Mouse (Mus musculus): Measurements from ENCODE around the gene Megf8. TPM values are rescaled to one million over a fixed set of nuclear protein-coding genes. Genes with fewer than 3 reads are reported as not detected.

Gene Megf8
- polyA plus RNA-seq, 1 experiment from 2014 or later = 16.4 TPM

- Histone ChIP-seq H3K4me3 (replicated peaks) (no peak overlapping the region), H3K36me3 (peaks cover 54% of the 10 kb centered on the region), H3K27me3 (peaks cover 26% of the 10 kb centered on the region), H3K4me1 (peaks cover 26% of the 10 kb centered on the region), H3K9ac (no peak overlapping the region), H3K27ac (replicated peaks) (no peak overlapping the region), H3K4me2 (replicated peaks) (no peak overlapping the region), H3K9me3 (replicated peaks) (no peaks in the 10 kb centered on the region)
- 94% methylated on average over 17 of the region's 17 CpGs for WGBS
- ATAC-seq (ENCODE audit: insufficient number of reproducible peaks, low FRiP score, low TSS enrichment, low read depth) = no peak
Measured at GRCm38 (mm10) chr7:25363632-25364031, 46.7 kb downstream of the Megf8 start.

GRCm38 (mm10) chr7:25365937-25366625 lies 49.1 kb downstream of the Megf8 start:
- H3K27ac ChIP-seq (replicated peaks) = peak overlapping the region; percentile 11; the same call in 1 of the 2 replicates
- H3K9me3 ChIP-seq (replicated peaks) = no peaks in the 10 kb centered on the region
- no peak for ATAC-seq (ENCODE audit: insufficient number of reproducible peaks, low FRiP score, low TSS enrichment, low read depth)
- no peak overlapping the region for H3K4me3 ChIP-seq (replicated peaks)
- no peak overlapping the region for H3K4me2 ChIP-seq (replicated peaks)
- WGBS = 27% methylated on average over 13 of the region's 13 CpGs
- peaks cover 32% of the 10 kb centered on the region for H3K36me3 ChIP-seq
- peaks cover 42% of the 10 kb centered on the region for H3K27me3 ChIP-seq
- no peak overlapping the region for H3K9ac ChIP-seq
- peaks cover 26% of the 10 kb centered on the region for H3K4me1 ChIP-seq

GRCm38 (mm10) chr7:25367632-25368293 lies 50.8 kb downstream of the Megf8 start:
- Histone ChIP-seq H3K4me1 (peaks cover 26% of the 10 kb centered on the region), H3K4me3 (replicated peaks) (peak overlapping the region; percentile 17; the same call in 1 of the 2 replicates), H3K9ac (no peak overlapping the region), H3K36me3 (peaks cover 17% of the 10 kb centered on the region), H3K9me3 (replicated peaks) (no peaks in the 10 kb centered on the region), H3K27ac (replicated peaks) (no peak overlapping the region), H3K27me3 (peaks cover 42% of the 10 kb centered on the region), H3K4me2 (replicated peaks) (peak overlapping the region; percentile 28; the same call in 1 of the 2 replicates)
- no peak for ATAC-seq (ENCODE audit: insufficient number of reproducible peaks, low FRiP score, low TSS enrichment, low read depth)
- 3% methylated on average over 33 of the region's 33 CpGs for WGBS

GRCm38 (mm10) chr7:25368333-25368732 lies 51.4 kb downstream of the Megf8 start:
- ATAC-seq (ENCODE audit: insufficient number of reproducible peaks, low FRiP score, low TSS enrichment, low read depth) = no peak
- Histone ChIP-seq H3K9me3 (replicated peaks) (no peaks in the 10 kb centered on the region), H3K27ac (replicated peaks) (no peak overlapping the region), H3K27me3 (peaks cover 42% of the 10 kb centered on the region), H3K9ac (no peak overlapping the region), H3K4me1 (peaks cover 26% of the 10 kb centered on the region), H3K4me2 (replicated peaks) (no peak overlapping the region), H3K36me3 (peaks cover 11% of the 10 kb centered on the region), H3K4me3 (replicated peaks) (no peak overlapping the region)
- WGBS = 24% methylated on average over 12 of the region's 12 CpGs

GRCm38 (mm10) chr7:25369058-25369749 lies 52.2 kb downstream of the Megf8 start, which contains the start of gene Cnfn:
TSS of gene Cnfn (minus strand) at chr7:25369724.
- Histone ChIP-seq H3K4me1 (peaks cover 26% of the 10 kb centered on the region), H3K9me3 (replicated peaks) (no peaks in the 10 kb centered on the region), H3K36me3 (peaks cover 2% of the 10 kb centered on the region), H3K4me2 (replicated peaks) (no peak within 1 kb of the TSS), H3K4me3 (replicated peaks) (no peak within 1 kb of the TSS), H3K27me3 (peaks cover 42% of the 10 kb centered on the region), H3K9ac (no peak within 1 kb of the TSS), H3K27ac (replicated peaks) (no peak within 1 kb of the TSS)
- ATAC-seq (ENCODE audit: insufficient number of reproducible peaks, low FRiP score, low TSS enrichment, low read depth) = no peak
- 41% methylated on average over 12 of the region's 12 CpGs for WGBS

GRCm38 (mm10) chr7:25372441-25372840 lies 55.5 kb downstream of the Megf8 start:
- peaks cover 19% of the 10 kb centered on the region for H3K4me1 ChIP-seq
- no peak for ATAC-seq (ENCODE audit: insufficient number of reproducible peaks, low FRiP score, low TSS enrichment, low read depth)
- WGBS = 80% methylated on average over 5 of the region's 5 CpGs
- peaks cover 28% of the 10 kb centered on the region for H3K27me3 ChIP-seq
- H3K4me3 ChIP-seq (replicated peaks) = no peak overlapping the region
- no peaks in the 10 kb centered on the region for H3K36me3 ChIP-seq
- no peak overlapping the region for H3K27ac ChIP-seq (replicated peaks)
- H3K9ac ChIP-seq = no peak overlapping the region
- no peaks in the 10 kb centered on the region for H3K9me3 ChIP-seq (replicated peaks)
- no peak overlapping the region for H3K4me2 ChIP-seq (replicated peaks)

GRCm38 (mm10) chr7:25376556-25376955 lies 59.6 kb downstream of the Megf8 start:
- Histone ChIP-seq H3K4me2 (replicated peaks) (peak overlapping the region; percentile 47), H3K27ac (replicated peaks) (no peak overlapping the region), H3K36me3 (no peaks in the 10 kb centered on the region), H3K4me3 (replicated peaks) (peak overlapping the region; percentile 34), H3K9ac (no peak overlapping the region), H3K9me3 (replicated peaks) (no peaks in the 10 kb centered on the region), H3K27me3 (no peaks in the 10 kb centered on the region), H3K4me1 (peaks cover 24% of the 10 kb centered on the region)
- WGBS = 5% methylated on average over 17 of the region's 17 CpGs
- ATAC-seq (ENCODE audit: insufficient number of reproducible peaks, low FRiP score, low TSS enrichment, low read depth) = 0 out of 2 replicates have a peak, but pooled peaks have one; percentile 30

- Histone ChIP-seq H3K27ac (replicated peaks) (no peak overlapping the region), H3K4me2 (replicated peaks) (peak overlapping the region; percentile 47), H3K4me3 (replicated peaks) (peak overlapping the region; percentile 34), H3K4me1 (peaks cover 24% of the 10 kb centered on the region), H3K9me3 (replicated peaks) (no peaks in the 10 kb centered on the region), H3K27me3 (no peaks in the 10 kb centered on the region), H3K36me3 (0 out of 2 replicates have a peak, but pooled peaks cover 3% of the 10 kb centered on the region), H3K9ac (no peak overlapping the region)
- no peak for ATAC-seq (ENCODE audit: insufficient number of reproducible peaks, low FRiP score, low TSS enrichment, low read depth)
- WGBS = 54% methylated on average over 8 of the region's 8 CpGs
Measured at GRCm38 (mm10) chr7:25377100-25377700, 60.2 kb downstream of the Megf8 start.

GRCm38 (mm10) chr7:25378181-25379100 lies 61.5 kb downstream of the Megf8 start:
- Histone ChIP-seq H3K9ac (no peak overlapping the region), H3K4me3 (replicated peaks) (no peak overlapping the region), H3K4me1 (peaks cover 24% of the 10 kb centered on the region), H3K36me3 (peaks cover 7% of the 10 kb centered on the region; the same call in 1 of the 2 replicates), H3K4me2 (replicated peaks) (no peak overlapping the region), H3K27me3 (no peaks in the 10 kb centered on the region), H3K9me3 (replicated peaks) (no peaks in the 10 kb centered on the region), H3K27ac (replicated peaks) (no peak overlapping the region)
- no peak for ATAC-seq (ENCODE audit: insufficient number of reproducible peaks, low FRiP score, low TSS enrichment, low read depth)
- WGBS = 71% methylated on average over 13 of the region's 13 CpGs

Data from embryonic facial prominence, embryonic 15.5 days (tissue).